Mouse (Mus musculus) C2C12 (cell line): ENCODE results near the gene Skil. TPM values are rescaled to one million over a fixed set of nuclear protein-coding genes. Genes with fewer than 3 reads are reported as not detected.

ENCODE experiments used
- H3K27me3 ChIP-seq: one replicate; pipeline ENCODE4 v1.6.1; 2011; ENCODE audit not compliant: control insufficient read depth, insufficient read depth, insufficient read length
- H3K36me3 ChIP-seq: one replicate; pipeline ENCODE4 v1.6.1; 2011; ENCODE audit not compliant: control insufficient read depth, insufficient read depth
- H3K4me3 ChIP-seq: one replicate; pipeline ENCODE4 v1.5.1; 2011; ENCODE audit warnings: mild to moderate bottlenecking, control low read depth; ENCODE audit not compliant: poor library complexity, insufficient read depth, severe bottlenecking
- H3K79me2 ChIP-seq: one replicate; pipeline ENCODE4 v1.6.1; 2011; ENCODE audit not compliant: control insufficient read depth, insufficient read depth
- H3K79me3 ChIP-seq: one replicate; pipeline ENCODE4 v1.6.1; 2011; ENCODE audit warnings: low read depth, control low read depth
- H3ac ChIP-seq: one replicate; pipeline ENCODE3; 2011; ENCODE audit warnings: low read depth; ENCODE audit not compliant: control insufficient read depth, insufficient read length
- CEBPB ChIP-seq: IDR thresholded peaks from one replicate; pipeline ENCODE4 v1.6.1; 2011; ENCODE audit warnings: low read depth, mild to moderate bottlenecking, control low read depth, moderate library complexity
- CTCF ChIP-seq: IDR thresholded peaks from one replicate; pipeline ENCODE4 v1.5.1; 2011; ENCODE audit not compliant: control insufficient read depth, insufficient read depth, insufficient read length
- FOSL1 ChIP-seq: IDR thresholded peaks from one replicate; pipeline ENCODE4 v1.8.0; 2011; ENCODE audit warnings: mild to moderate bottlenecking, low read length; ENCODE audit not compliant: poor library complexity, insufficient read depth, severe bottlenecking
- MAX ChIP-seq: IDR thresholded peaks from one replicate; pipeline ENCODE4 v1.6.1; 2011; ENCODE audit warnings: mild to moderate bottlenecking, control low read depth
- MYOD1 ChIP-seq: IDR thresholded peaks from one replicate; pipeline ENCODE4 v1.6.1; 2011; ENCODE audit warnings: low read depth; ENCODE audit not compliant: control insufficient read depth, insufficient read length
- MYOG ChIP-seq: IDR thresholded peaks from one replicate; pipeline ENCODE4 v1.6.1; 2011; ENCODE audit not compliant: control insufficient read depth, insufficient read length; ENCODE audit errors: extremely low read depth
- USF1 ChIP-seq: IDR thresholded peaks from one replicate; pipeline ENCODE4 v1.6.1; 2011; ENCODE audit warnings: low read depth, mild to moderate bottlenecking, control low read depth, moderate library complexity
- polyA plus RNA-seq: library from polyadenylated mRNA; unstranded; fragments of >200 nt; fragmentation: generic; extraction: Trizol; gene quantifications from one replicate; pipeline ENCODE4 v1.2.1, GENCODE M21; 2012; ENCODE audit warnings: missing spikeins

The Skil gene
- polyA plus RNA-seq, 1 experiment, result 15.0 TPM

- Histone ChIP-seq H3K79me3 (no peaks in the 10 kb centered on the region), H3K27me3 (no peaks in the 10 kb centered on the region), H3ac (no peak overlapping the region), H3K79me2 (no peaks in the 10 kb centered on the region), H3K4me3 (no peak overlapping the region), H3K36me3 (no peaks in the 10 kb centered on the region)
- TF ChIP-seq MYOG (no peak), USF1 (no peak), MYOD1 (no peak), FOSL1 (no peak), CEBPB (no peak), MAX (no peak)
Observed at GRCm38 (mm10) chr3:31079450-31079849, 15.4 kb upstream of the Skil start.

- no peak for TF ChIP-seq CEBPB
- TF ChIP-seq CTCF, result no peak
- TF ChIP-seq MYOD1, result no peak
- TF ChIP-seq FOSL1, result no peak
- TF ChIP-seq USF1, result no peak
- no peak for TF ChIP-seq MAX
- TF ChIP-seq MYOG, result no peak
Observed at GRCm38 (mm10) chr3:31080791-31081502, 13.9 kb upstream of the Skil start.

GRCm38 (mm10) chr3:31082838-31083506, 11.9 kb upstream of the Skil start:
- no peak overlapping the region for H3ac ChIP-seq
- H3K4me3 ChIP-seq, result no peak overlapping the region

More at GRCm38 (mm10) chr3:31080791-31081502, 13.9 kb upstream of the Skil start:
- Histone ChIP-seq H3K79me2 (no peaks in the 10 kb centered on the region), H3K79me3 (no peaks in the 10 kb centered on the region), H3ac (no peak overlapping the region), H3K4me3 (no peak overlapping the region), H3K27me3 (no peaks in the 10 kb centered on the region), H3K36me3 (no peaks in the 10 kb centered on the region)

GRCm38 (mm10) chr3:31083507-31084245, 11.2 kb upstream of the Skil start:
- Histone ChIP-seq H3K27me3 (no peaks in the 10 kb centered on the region), H3K79me2 (no peaks in the 10 kb centered on the region), H3K79me3 (no peaks in the 10 kb centered on the region), H3K36me3 (no peaks in the 10 kb centered on the region), H3K4me3 (no peak overlapping the region), H3ac (no peak overlapping the region)
- TF ChIP-seq USF1 (no peak), MYOD1 (no peak), FOSL1 (no peak), MAX (no peak), CTCF (no peak), MYOG (no peak), CEBPB (no peak)

More at GRCm38 (mm10) chr3:31082838-31083506, 11.9 kb upstream of the Skil start:
- no peaks in the 10 kb centered on the region for H3K36me3 ChIP-seq
- no peaks in the 10 kb centered on the region for H3K27me3 ChIP-seq
- no peaks in the 10 kb centered on the region for H3K79me2 ChIP-seq
- TF ChIP-seq MYOD1 (no peak), CTCF (no peak), MYOG (no peak), MAX (no peak), USF1 (no peak), CEBPB (no peak), FOSL1 (no peak)
- no peaks in the 10 kb centered on the region for H3K79me3 ChIP-seq

- TF ChIP-seq CTCF (no peak), CEBPB (no peak), MYOD1 (no peak), MYOG (no peak), FOSL1 (no peak)
- no peaks in the 10 kb centered on the region for H3K27me3 ChIP-seq
- no peak overlapping the region for H3ac ChIP-seq
Observed at GRCm38 (mm10) chr3:31085000-31085399, 9.9 kb upstream of the Skil start.

More at GRCm38 (mm10) chr3:31085000-31085399, 9.9 kb upstream of the Skil start:
- Histone ChIP-seq H3K36me3 (no peaks in the 10 kb centered on the region), H3K79me2 (no peaks in the 10 kb centered on the region), H3K79me3 (no peaks in the 10 kb centered on the region), H3K4me3 (no peak overlapping the region)
